Mouse (Mus musculus): Measurements from ENCODE around the gene Mrrf.

The Mrrf gene

DNA sequence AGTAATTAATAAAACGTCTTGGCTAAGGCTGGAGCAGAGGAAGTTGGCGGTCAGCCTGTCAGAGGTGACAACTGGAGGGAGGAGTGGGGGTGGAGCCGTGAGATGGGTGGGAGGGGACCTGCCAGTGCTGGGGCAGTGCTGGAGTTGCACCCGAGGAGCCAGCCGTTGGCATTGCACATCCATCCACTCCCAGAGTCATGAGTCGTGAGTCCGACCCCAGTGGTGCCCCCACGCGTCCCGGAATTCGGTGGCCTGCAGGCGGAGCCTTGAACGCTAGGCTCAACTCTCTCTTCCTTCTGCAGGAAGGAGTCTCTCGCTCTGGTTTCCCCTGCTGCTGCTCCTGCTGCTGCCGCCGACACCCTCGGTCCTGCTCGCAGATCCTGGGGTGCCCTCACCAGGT is 94.2 kb downstream of the Mrrf start, which contains the start of gene Ptgs1:
Gene Ptgs1, plus strand, starts transcription at position 61 of the 400 bp plus-strand sequence.
- DNase-seq (ENCODE audit: extremely low spot score, low spot score), result no peak

DNA sequence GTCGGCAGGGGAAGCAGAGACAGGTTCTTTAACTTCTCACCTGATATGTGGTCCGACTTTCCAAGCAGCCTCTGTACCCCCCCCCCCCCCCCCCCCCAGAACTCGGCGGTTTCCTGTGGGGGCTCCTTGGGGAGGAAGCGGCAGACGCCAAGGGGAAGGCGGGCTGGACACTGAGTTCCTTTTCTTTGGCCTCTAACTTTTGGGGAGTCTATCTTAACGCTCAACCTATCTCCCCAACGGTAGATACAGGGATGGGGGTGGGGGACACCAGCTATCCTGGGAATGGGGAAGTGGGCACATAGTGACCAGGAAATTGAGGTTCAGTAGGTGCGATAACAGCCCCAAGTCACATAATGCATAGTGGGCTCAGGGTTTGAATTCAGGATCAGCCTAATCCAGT is 94.8 kb downstream of the Mrrf start:
- no peak for DNase-seq (ENCODE audit: extremely low spot score, low spot score)

DNA sequence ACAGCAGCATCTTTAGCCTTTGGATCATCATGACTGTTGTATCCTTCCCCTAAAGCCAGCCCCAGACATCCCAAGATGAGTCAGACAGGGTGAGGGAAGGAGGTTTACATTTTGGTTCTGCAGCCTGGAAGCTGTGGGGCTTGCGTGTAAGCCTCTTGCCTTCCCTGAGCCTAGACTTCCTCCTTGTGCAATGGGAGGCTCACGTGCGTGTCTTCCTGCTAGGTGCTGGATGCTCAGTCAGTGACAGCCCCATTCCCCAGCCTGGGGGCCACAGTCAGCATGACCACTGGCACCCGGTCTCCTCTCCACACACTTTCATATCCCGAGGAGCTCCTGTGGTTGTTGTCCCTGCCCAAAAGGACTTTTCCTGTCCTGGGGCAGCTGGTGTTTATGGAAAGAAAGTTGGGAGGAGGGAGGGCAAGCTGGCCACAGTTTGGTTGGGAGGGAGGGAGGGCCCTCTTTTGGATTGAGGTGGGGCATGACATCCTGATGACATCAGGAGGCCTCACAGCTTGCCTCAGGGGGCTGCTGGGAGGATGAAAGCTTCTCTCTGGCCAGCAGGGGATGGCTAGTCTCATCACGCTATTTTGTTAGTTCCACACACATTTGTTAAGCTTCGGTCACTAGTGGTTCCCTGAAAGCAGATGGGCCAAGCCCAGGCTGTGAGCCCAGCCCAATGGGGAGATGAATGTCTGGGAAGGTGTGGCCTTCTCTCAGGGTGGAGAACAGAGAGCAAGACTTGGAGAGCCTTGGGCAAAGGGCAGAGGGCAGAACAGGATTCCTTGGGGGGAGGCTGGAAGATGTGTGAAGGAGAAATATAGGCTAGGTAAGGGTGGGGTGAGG is 98.6 kb downstream of the Mrrf start:
- no peak for DNase-seq (ENCODE audit: extremely low spot score, low spot score)

DNA sequence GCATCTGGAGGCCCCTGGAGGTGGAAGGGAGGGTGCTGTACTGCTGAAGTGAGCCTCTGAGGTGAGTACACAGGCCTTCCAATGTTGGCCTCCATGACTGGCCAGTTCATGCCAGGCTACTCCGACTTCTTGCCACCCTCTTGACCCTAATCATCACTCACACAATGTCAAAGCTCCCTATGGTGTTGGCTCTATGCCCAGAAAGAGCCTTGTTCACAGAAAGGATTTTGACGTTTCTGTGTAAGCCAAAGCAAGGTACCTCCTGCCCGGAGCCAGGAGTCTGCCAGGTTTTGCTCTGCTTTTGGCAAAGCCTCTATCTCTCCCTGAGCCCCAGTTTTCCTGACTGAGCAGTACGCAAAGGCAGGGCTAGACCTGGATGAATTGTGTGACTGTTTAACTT is 99.7 kb downstream of the Mrrf start:
- no peak for DNase-seq (ENCODE audit: extremely low spot score, low spot score)

DNA sequence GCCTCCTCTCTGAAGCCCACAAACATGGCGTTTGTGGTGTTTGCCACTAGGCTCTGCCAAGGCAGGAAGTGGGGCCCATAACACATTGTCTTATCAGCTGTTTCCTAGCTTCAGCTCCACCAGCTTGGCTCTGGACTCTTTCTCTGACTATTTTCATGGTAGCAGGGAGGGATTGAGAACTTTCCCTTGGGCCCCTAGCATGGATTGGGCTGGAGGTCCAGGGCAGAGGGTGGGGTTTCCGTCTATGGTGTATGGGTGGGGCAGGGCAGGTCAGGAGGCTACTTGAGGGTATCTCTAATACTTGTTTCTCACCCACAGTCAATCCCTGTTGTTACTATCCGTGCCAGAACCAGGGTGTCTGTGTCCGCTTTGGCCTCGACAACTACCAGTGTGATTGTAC is 100.7 kb downstream of the Mrrf start:
- DNase-seq (ENCODE audit: extremely low spot score, low spot score), result no peak

DNA sequence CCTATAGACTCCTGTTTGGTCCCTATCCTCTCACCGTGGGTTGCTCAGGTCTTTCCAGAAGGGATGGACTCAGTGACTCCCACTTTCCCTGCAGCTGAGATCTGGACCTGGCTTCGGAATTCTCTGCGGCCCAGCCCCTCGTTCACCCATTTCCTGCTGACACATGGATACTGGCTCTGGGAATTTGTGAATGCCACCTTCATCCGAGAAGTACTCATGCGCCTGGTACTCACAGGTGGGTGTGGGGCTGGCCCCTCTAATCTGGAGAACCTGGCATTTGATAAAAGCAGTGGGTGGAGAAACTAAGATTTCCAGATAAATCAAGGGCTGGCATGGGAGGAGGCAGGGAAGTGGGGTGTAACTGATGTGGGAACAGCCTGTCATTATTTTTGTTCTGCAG is 101.4 kb downstream of the Mrrf start:
- DNase-seq (ENCODE audit: extremely low spot score, low spot score), result no peak

DNA sequence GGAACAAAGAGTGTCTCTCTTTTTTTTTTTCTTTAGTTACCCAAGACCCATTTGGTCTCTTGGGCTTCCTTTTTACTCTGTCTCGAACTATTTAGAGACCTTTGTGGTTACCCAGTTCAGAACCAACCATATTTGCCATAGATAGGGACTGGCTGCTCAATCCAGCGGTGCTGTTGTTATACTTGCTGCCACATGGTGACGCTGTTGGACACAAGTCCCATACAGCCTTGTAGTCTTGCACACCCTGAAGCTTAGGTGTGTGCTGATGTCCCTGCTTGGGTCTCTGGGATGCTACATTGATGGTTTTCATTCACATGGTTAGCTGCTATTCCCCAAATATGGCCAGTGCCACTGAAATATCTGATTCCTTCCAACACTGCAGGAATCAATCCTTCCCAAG is 102.3 kb downstream of the Mrrf start:
- DNase-seq (ENCODE audit: extremely low spot score, low spot score), result no peak

DNA sequence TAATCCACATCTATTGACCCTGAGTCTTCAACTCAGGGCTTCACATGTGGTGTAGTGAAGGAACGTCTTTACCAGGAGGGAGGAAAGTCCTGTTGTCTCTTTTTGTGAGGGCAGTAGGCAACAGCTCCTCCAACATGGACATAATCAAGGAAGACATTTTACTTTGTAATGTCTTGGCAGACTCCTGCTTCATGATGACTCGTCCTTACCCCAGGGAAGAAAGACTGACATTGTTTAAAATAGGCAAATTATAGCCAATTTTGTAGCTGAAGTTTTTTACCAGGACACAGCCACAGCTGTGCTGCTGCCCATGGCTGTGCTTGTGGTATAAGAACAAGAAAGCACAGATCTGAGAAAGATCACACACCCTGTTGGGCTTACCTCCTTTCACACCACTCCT is 102.8 kb downstream of the Mrrf start:
- DNase-seq (ENCODE audit: extremely low spot score, low spot score), result no peak

Measured in neural tube, embryonic 10.5 days (tissue).